Mouse (Mus musculus): ENCODE data around the gene Mdm2. TPM values are rescaled to one million over a fixed set of nuclear protein-coding genes. Genes with fewer than 3 reads are reported as not detected.
"Not testable (repeated sequence)": the region's sequence is repeated elsewhere in the genome, so short reads cannot be mapped to it uniquely, and the experiment has no call there.

Mdm2 gene
- polyA plus RNA-seq, 1 experiment from 2014 or later, result 14.8 TPM

- H3K27me3 ChIP-seq (ENCODE audit: control insufficient read depth, insufficient read depth, low read length), result no peaks in the 10 kb centered on the region
- H3K4me3 ChIP-seq (ENCODE audit: low read depth, low read length), result no peak overlapping the region
- WGBS, result 83% methylated on average over 6 of the region's 6 CpGs
- no peaks in the 10 kb centered on the region for H3K9me3 ChIP-seq (ENCODE audit: control insufficient read depth, low read length)
- ATAC-seq (ENCODE audit: low FRiP score, low TSS enrichment) (no peak), DNase-seq (ENCODE audit: low spot score) (no peak)
- TF ChIP-seq EP300 (optimal IDR thresholded peaks at IDR 0.05) (no peak), CTCF (IDR thresholded peaks at IDR 0.05; ENCODE audit: low read depth) (no peak)
- H3K4me2 ChIP-seq (replicated peaks; ENCODE audit: low read depth), result no peak overlapping the region
- H3K36me3 ChIP-seq (ENCODE audit: control insufficient read depth, insufficient read depth, low read length), result peaks cover 13% of the 10 kb centered on the region
- no peak overlapping the region for H3K27ac ChIP-seq (replicated peaks)
- H3K4me1 ChIP-seq (replicated peaks; ENCODE audit: control insufficient read depth, insufficient read depth), result no peaks in the 10 kb centered on the region
- H3K9ac ChIP-seq (ENCODE audit: low read length), result no peak overlapping the region
Observed at GRCm38 (mm10) chr10:117706440-117706839, 4.1 kb downstream of the Mdm2 start.

DNA sequence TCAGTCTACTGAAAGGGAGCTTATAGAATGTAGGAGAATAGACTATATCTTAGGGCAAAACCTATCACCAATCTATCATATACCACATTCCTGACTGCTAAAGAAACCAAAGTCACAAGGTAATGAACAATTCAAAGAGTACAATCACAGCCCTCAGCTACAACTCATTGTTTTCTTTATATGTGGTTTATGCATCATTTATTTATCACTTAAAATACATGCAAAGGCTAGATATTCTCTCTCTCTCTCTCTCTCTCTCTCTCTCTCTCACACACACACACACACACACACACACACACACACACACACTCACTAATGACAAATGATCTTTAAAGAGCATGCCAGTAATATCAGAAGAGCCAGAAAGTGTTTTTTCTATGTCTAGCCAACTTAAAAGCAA lies 4.8 kb downstream of the Mdm2 start:
- H3K4me2 ChIP-seq (replicated peaks; ENCODE audit: low read depth), result no peak overlapping the region
- H3K9me3 ChIP-seq (ENCODE audit: control insufficient read depth, low read length), result no peaks in the 10 kb centered on the region
- no peak overlapping the region for H3K4me3 ChIP-seq (ENCODE audit: low read depth, low read length)
- DNase-seq (ENCODE audit: low spot score) (no peak), ATAC-seq (ENCODE audit: low FRiP score, low TSS enrichment) (no peak)
- H3K27ac ChIP-seq (replicated peaks), result no peak overlapping the region
- no peaks in the 10 kb centered on the region for H3K4me1 ChIP-seq (replicated peaks; ENCODE audit: control insufficient read depth, insufficient read depth)
- peaks cover 13% of the 10 kb centered on the region for H3K36me3 ChIP-seq (ENCODE audit: control insufficient read depth, insufficient read depth, low read length)
- TF ChIP-seq CTCF (IDR thresholded peaks at IDR 0.05; ENCODE audit: low read depth) (no peak), EP300 (optimal IDR thresholded peaks at IDR 0.05) (no peak)
- H3K9ac ChIP-seq (ENCODE audit: low read length), result no peak overlapping the region
- H3K27me3 ChIP-seq (ENCODE audit: control insufficient read depth, insufficient read depth, low read length), result no peaks in the 10 kb centered on the region

DNA sequence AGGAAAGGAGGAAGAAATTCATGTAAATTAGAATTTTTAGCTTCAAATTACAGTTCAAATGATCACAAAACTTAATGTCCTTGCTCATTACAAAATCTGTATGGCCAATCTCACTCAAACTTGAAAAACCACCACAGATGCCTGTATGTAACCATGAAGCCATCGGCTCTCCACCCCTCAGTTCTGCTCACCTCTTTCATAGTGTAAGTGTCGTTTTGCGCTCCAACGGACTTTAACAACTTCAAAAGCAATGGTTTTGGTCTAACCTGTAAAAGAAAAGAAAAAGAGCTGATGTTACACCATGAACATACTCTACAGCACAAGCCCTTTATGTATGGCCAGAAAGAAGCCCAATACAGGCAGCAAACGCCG lies 5.6 kb downstream of the Mdm2 start:
- H3K36me3 ChIP-seq (ENCODE audit: control insufficient read depth, insufficient read depth, low read length), result peaks cover 19% of the 10 kb centered on the region
- no peaks in the 10 kb centered on the region for H3K9me3 ChIP-seq (ENCODE audit: control insufficient read depth, low read length)
- H3K27me3 ChIP-seq (ENCODE audit: control insufficient read depth, insufficient read depth, low read length), result no peaks in the 10 kb centered on the region
- H3K9ac ChIP-seq (ENCODE audit: low read length), result no peak overlapping the region
- H3K4me3 ChIP-seq (ENCODE audit: low read depth, low read length), result no peak overlapping the region
- ATAC-seq (ENCODE audit: low FRiP score, low TSS enrichment) (no peak), DNase-seq (ENCODE audit: low spot score) (no peak)
- 95% methylated on average over 6 of the region's 6 CpGs for WGBS
- H3K4me1 ChIP-seq (replicated peaks; ENCODE audit: control insufficient read depth, insufficient read depth), result no peaks in the 10 kb centered on the region
- no peak overlapping the region for H3K4me2 ChIP-seq (replicated peaks; ENCODE audit: low read depth)
- TF ChIP-seq EP300 (optimal IDR thresholded peaks at IDR 0.05) (no peak), CTCF (IDR thresholded peaks at IDR 0.05; ENCODE audit: low read depth) (no peak)
- H3K27ac ChIP-seq (replicated peaks), result no peak overlapping the region

GRCm38 (mm10) chr10:117704314-117704963 lies 6.1 kb downstream of the Mdm2 start:
- ATAC-seq (ENCODE audit: low FRiP score, low TSS enrichment); H3K9ac ChIP-seq (ENCODE audit: low read length); H3K9me3 ChIP-seq (ENCODE audit: control insufficient read depth, low read length); H3K27ac ChIP-seq (replicated peaks); DNase-seq (ENCODE audit: low spot score); H3K27me3 ChIP-seq (ENCODE audit: control insufficient read depth, insufficient read depth, low read length); H3K4me1 ChIP-seq (replicated peaks; ENCODE audit: control insufficient read depth, insufficient read depth); H3K4me2 ChIP-seq (replicated peaks; ENCODE audit: low read depth); H3K4me3 ChIP-seq (ENCODE audit: low read depth, low read length): not testable (repeated sequence)
- WGBS, result 96% methylated on average over 6 of the region's 6 CpGs
- H3K36me3 ChIP-seq (ENCODE audit: control insufficient read depth, insufficient read depth, low read length), result peaks cover 23% of the 10 kb centered on the region

GRCm38 (mm10) chr10:117703506-117703905 lies 7.1 kb downstream of the Mdm2 start:
- Histone ChIP-seq H3K27ac (replicated peaks) (no peak overlapping the region), H3K4me2 (replicated peaks; ENCODE audit: low read depth) (no peak overlapping the region), H3K4me3 (ENCODE audit: low read depth, low read length) (no peak overlapping the region), H3K9me3 (ENCODE audit: control insufficient read depth, low read length) (no peaks in the 10 kb centered on the region), H3K36me3 (ENCODE audit: control insufficient read depth, insufficient read depth, low read length) (peaks cover 25% of the 10 kb centered on the region), H3K27me3 (ENCODE audit: control insufficient read depth, insufficient read depth, low read length) (no peaks in the 10 kb centered on the region), H3K4me1 (replicated peaks; ENCODE audit: control insufficient read depth, insufficient read depth) (no peaks in the 10 kb centered on the region), H3K9ac (ENCODE audit: low read length) (no peak overlapping the region)
- 84% methylated on average over 3 of the region's 3 CpGs for WGBS
- TF ChIP-seq EP300 (optimal IDR thresholded peaks at IDR 0.05) (no peak), CTCF (IDR thresholded peaks at IDR 0.05; ENCODE audit: low read depth) (no peak)
- ATAC-seq (ENCODE audit: low FRiP score, low TSS enrichment) (no peak), DNase-seq (ENCODE audit: low spot score) (no peak)

GRCm38 (mm10) chr10:117702024-117702833 lies 8.3 kb downstream of the Mdm2 start:
- ATAC-seq (ENCODE audit: low FRiP score, low TSS enrichment) (no peak; the same call in 1 of the 2 replicates), DNase-seq (ENCODE audit: low spot score) (no peak)
- Histone ChIP-seq H3K27me3 (ENCODE audit: control insufficient read depth, insufficient read depth, low read length) (no peaks in the 10 kb centered on the region), H3K4me2 (replicated peaks; ENCODE audit: low read depth) (no peak overlapping the region), H3K4me1 (replicated peaks; ENCODE audit: control insufficient read depth, insufficient read depth) (no peaks in the 10 kb centered on the region), H3K36me3 (ENCODE audit: control insufficient read depth, insufficient read depth, low read length) (peaks cover 34% of the 10 kb centered on the region), H3K9me3 (ENCODE audit: control insufficient read depth, low read length) (no peaks in the 10 kb centered on the region), H3K27ac (replicated peaks) (no peak overlapping the region), H3K4me3 (ENCODE audit: low read depth, low read length) (no peak overlapping the region), H3K9ac (ENCODE audit: low read length) (no peak overlapping the region)
- TF ChIP-seq CTCF (IDR thresholded peaks at IDR 0.05; ENCODE audit: low read depth) (no peak), EP300 (optimal IDR thresholded peaks at IDR 0.05) (no peak)
- 94% methylated on average over 6 of the region's 6 CpGs for WGBS

Measured in stomach, postnatal 0 days (tissue).